Mouse (Mus musculus) neural tube, embryonic 15.5 days (tissue): ENCODE results near the gene Abi3. TPM values are rescaled to one million over a fixed set of nuclear protein-coding genes. Genes with fewer than 3 reads are reported as not detected.

ENCODE experiments used
- ATAC-seq: fragments of 200-750 bp; cut with Nextera tagmentation; 2 replicates; pipeline ENCODE4 v1.8.0; 2017; ENCODE audit warnings: mild to moderate bottlenecking, moderate TSS enrichment, moderate library complexity; ENCODE audit not compliant: low FRiP score
- H3K27ac ChIP-seq: fragments of 300-500 bp; sonication (generic); replicated peaks from 2 replicates; pipeline ENCODE4 v1.5.1; 2015; ENCODE audit warnings: mild to moderate bottlenecking, inconsistent platforms
- H3K27me3 ChIP-seq: fragments of 300-500 bp; sonication (generic); replicated peaks from 2 replicates; pipeline ENCODE4 v1.6.1; 2015; ENCODE audit warnings: inconsistent platforms
- H3K36me3 ChIP-seq: fragments of 300-500 bp; sonication (generic); 2 replicates; pipeline ENCODE4 v1.6.1; 2015; ENCODE audit warnings: inconsistent platforms
- H3K4me1 ChIP-seq: fragments of 300-500 bp; sonication (generic); 2 replicates; pipeline ENCODE4 v1.6.1; 2015; ENCODE audit warnings: inconsistent platforms
- H3K4me2 ChIP-seq: fragments of 300-500 bp; sonication (generic); 2 replicates; pipeline ENCODE4 v1.6.1; 2015; ENCODE audit warnings: inconsistent platforms, mild to moderate bottlenecking, moderate library complexity
- H3K4me3 ChIP-seq: fragments of 300-500 bp; sonication (generic); replicated peaks from 2 replicates; pipeline ENCODE4 v1.5.1; 2015; ENCODE audit warnings: mild to moderate bottlenecking, inconsistent platforms
- H3K9ac ChIP-seq: fragments of 300-500 bp; sonication (generic); replicated peaks from 2 replicates; pipeline ENCODE4 v1.6.1; 2015; ENCODE audit warnings: mild to moderate bottlenecking, inconsistent platforms
- H3K9me3 ChIP-seq: fragments of 300-500 bp; sonication (generic); replicated peaks from 2 replicates; pipeline ENCODE4 v1.6.1; 2016; ENCODE audit warnings: inconsistent platforms
- WGBS: fragments of 180-500 bp; shearing (Covaris S2); methylation state at CpG from one replicate; pipeline ENCODE4 v1.1.7; 2015; ENCODE audit warnings: mixed read lengths; 5-methylcytosine and 5-hydroxymethylcytosine counted together
- polyA plus RNA-seq: library from polyadenylated mRNA; unstranded; fragments of >200 nt; fragmentation: Nextera tagmentation; extraction: Ambion mirVana; gene quantifications from 2 replicates; pipeline ENCODE4 v1.2.1, GENCODE M21; 2015

Abi3 gene
- polyA plus RNA-seq, 1 experiment from 2014 or later, result 1.6 TPM

DNA sequence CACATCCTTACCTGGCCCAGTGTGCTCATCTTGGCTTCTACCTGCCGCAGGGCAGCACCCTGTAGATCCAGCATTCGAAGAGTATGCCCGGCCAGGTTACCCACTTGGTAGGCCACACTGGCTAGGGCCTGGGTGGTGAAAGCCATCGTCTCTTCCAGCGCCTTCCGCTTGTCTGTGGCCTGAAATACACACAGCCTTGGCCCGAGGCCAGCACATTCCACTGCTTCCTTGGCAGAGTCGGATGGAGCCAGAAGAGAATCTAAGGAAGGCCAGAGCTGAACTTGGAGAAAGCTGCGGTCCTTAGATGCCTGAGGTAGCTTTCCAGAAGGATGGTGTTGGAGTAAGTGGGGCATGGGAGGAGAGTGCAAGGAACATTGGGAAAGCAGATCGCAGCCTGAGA lies 5.2 kb downstream of the Abi3 start, which contains the start of gene Gngt2:
Gene Gngt2 (plus strand): TSS at position 158 of the 400 bp plus-strand sequence.
- ATAC-seq, result no peak
- 69% methylated on average over 10 of the region's 10 CpGs for WGBS
- Histone ChIP-seq H3K27me3 (peaks cover 70% of the 10 kb centered on the region), H3K4me1 (peaks cover 27% of the 10 kb centered on the region), H3K4me3 (no peak within 1 kb of the TSS), H3K27ac (no peak within 1 kb of the TSS), H3K4me2 (no peak within 1 kb of the TSS), H3K36me3 (no peaks in the 10 kb centered on the region), H3K9ac (no peak within 1 kb of the TSS), H3K9me3 (no peaks in the 10 kb centered on the region)

DNA sequence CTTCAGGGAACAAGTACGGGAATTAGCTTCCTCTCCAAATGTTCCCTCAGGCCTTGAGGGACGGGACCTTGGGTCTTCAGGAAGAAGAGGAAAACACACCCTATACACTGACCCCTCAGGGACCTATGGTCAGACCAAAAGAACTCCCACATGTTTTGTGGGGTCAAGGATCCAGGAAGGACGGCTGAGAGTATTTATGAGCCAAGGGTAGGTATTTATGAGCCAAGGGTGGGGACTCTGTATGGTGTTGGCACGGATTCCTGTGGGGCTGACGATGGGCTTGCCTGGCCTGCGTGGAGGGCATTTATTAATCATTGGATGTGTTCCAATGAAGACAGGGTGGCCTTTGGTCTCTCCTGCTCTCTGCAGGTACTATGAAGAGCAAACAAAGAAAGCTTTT lies 5.8 kb downstream of the Abi3 start:
- H3K9me3 ChIP-seq, result no peaks in the 10 kb centered on the region
- H3K4me3 ChIP-seq, result no peak overlapping the region

GRCm38 (mm10) chr11:95835832-95836231 lies 6.4 kb downstream of the Abi3 start:
- Histone ChIP-seq H3K4me1 (peaks cover 35% of the 10 kb centered on the region), H3K4me3 (no peak overlapping the region), H3K27ac (no peak overlapping the region), H3K27me3 (peaks cover 72% of the 10 kb centered on the region), H3K9me3 (no peaks in the 10 kb centered on the region), H3K4me2 (no peak overlapping the region), H3K36me3 (no peaks in the 10 kb centered on the region), H3K9ac (no peak overlapping the region)
- WGBS, result 40% methylated on average over 6 of the region's 6 CpGs
- no peak for ATAC-seq

More for the DNA sequence above, 5.8 kb downstream of the Abi3 start:
- H3K4me1 ChIP-seq, result peaks cover 29% of the 10 kb centered on the region
- ATAC-seq, result no peak
- no peak overlapping the region for H3K9ac ChIP-seq
- H3K36me3 ChIP-seq, result no peaks in the 10 kb centered on the region
- H3K4me2 ChIP-seq, result no peak overlapping the region
- WGBS, result 45% methylated on average over 6 of the region's 6 CpGs
- H3K27ac ChIP-seq, result no peak overlapping the region
- H3K27me3 ChIP-seq, result peaks cover 70% of the 10 kb centered on the region

- Histone ChIP-seq H3K4me3 (no peak overlapping the region), H3K9me3 (no peaks in the 10 kb centered on the region), H3K36me3 (no peaks in the 10 kb centered on the region), H3K4me2 (no peak overlapping the region), H3K27me3 (peaks cover 80% of the 10 kb centered on the region), H3K9ac (no peak overlapping the region), H3K4me1 (peaks cover 43% of the 10 kb centered on the region), H3K27ac (no peak overlapping the region)
- WGBS, result 25% methylated on average over 15 of the region's 15 CpGs
- ATAC-seq, result no peak
Observed at GRCm38 (mm10) chr11:95834742-95835710, 7.2 kb downstream of the Abi3 start.

- no peak overlapping the region for H3K27ac ChIP-seq
- no peaks in the 10 kb centered on the region for H3K9me3 ChIP-seq
- no peaks in the 10 kb centered on the region for H3K36me3 ChIP-seq
- H3K4me2 ChIP-seq, result no peak overlapping the region
- WGBS, result 4% methylated on average over 21 of the region's 22 CpGs
- no peak overlapping the region for H3K9ac ChIP-seq
- H3K27me3 ChIP-seq, result peaks cover 84% of the 10 kb centered on the region
- no peak for ATAC-seq
- no peak overlapping the region for H3K4me3 ChIP-seq
- peaks cover 45% of the 10 kb centered on the region for H3K4me1 ChIP-seq
Observed at GRCm38 (mm10) chr11:95834143-95834667, 8.1 kb downstream of the Abi3 start.

DNA sequence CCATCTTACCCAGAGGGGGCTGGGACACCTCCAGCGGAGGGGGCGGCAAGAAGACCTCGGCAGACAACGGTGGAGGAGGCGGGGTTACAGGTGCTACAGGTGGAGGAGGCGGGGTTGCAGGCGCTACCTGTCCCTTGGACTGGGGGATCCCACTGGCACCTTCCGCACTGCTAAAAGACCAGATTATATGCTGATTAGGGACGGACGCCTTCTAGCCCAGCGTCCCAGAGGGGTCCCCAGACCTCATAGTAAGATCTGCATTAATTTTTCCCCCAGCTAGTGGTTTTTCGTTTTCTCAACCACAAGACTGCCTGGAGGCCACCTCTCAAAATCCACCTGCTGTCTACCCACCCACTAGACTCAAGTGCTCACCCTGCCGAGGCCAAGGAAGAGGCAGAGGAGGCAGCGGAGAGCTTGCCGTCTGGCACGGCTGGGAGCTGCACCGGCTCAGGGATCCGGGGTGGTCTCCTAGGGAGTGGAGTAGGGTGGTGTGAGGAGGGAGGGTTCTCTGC lies 8.6 kb downstream of the Abi3 start:
- WGBS, result 8% methylated on average over 18 of the region's 18 CpGs
- H3K4me2 ChIP-seq, result no peak overlapping the region
- no peaks in the 10 kb centered on the region for H3K36me3 ChIP-seq
- peaks cover 45% of the 10 kb centered on the region for H3K4me1 ChIP-seq
- H3K27me3 ChIP-seq, result peaks cover 89% of the 10 kb centered on the region
- H3K9me3 ChIP-seq, result no peaks in the 10 kb centered on the region
- H3K4me3 ChIP-seq, result no peak overlapping the region
- no peak overlapping the region for H3K9ac ChIP-seq
- no peak overlapping the region for H3K27ac ChIP-seq
- ATAC-seq, result no peak

GRCm38 (mm10) chr11:95833006-95833570 lies 9.2 kb downstream of the Abi3 start:
- Histone ChIP-seq H3K36me3 (no peaks in the 10 kb centered on the region), H3K27ac (no peak overlapping the region), H3K9ac (no peak overlapping the region), H3K4me3 (no peak overlapping the region), H3K9me3 (no peaks in the 10 kb centered on the region), H3K4me1 (peaks cover 45% of the 10 kb centered on the region), H3K4me2 (no peak overlapping the region), H3K27me3 (peaks cover 95% of the 10 kb centered on the region)
- 26% methylated on average over 8 of the region's 8 CpGs for WGBS
- ATAC-seq, result no peak

- 38% methylated on average over 18 of the region's 18 CpGs for WGBS
- Histone ChIP-seq H3K36me3 (no peaks in the 10 kb centered on the region), H3K9ac (no peak overlapping the region), H3K4me3 (no peak overlapping the region), H3K9me3 (no peaks in the 10 kb centered on the region), H3K27me3 (peaks cover 95% of the 10 kb centered on the region), H3K4me1 (peaks cover 45% of the 10 kb centered on the region), H3K27ac (no peak overlapping the region), H3K4me2 (no peak overlapping the region)
- ATAC-seq, result no peak
Observed at GRCm38 (mm10) chr11:95832129-95833005, 9.9 kb downstream of the Abi3 start.

- peak overlapping the region; percentile 31; the same call in 1 of the 2 replicates for H3K4me3 ChIP-seq
Observed at GRCm38 (mm10) chr11:95831641-95832040, 10.6 kb downstream of the Abi3 start.

DNA sequence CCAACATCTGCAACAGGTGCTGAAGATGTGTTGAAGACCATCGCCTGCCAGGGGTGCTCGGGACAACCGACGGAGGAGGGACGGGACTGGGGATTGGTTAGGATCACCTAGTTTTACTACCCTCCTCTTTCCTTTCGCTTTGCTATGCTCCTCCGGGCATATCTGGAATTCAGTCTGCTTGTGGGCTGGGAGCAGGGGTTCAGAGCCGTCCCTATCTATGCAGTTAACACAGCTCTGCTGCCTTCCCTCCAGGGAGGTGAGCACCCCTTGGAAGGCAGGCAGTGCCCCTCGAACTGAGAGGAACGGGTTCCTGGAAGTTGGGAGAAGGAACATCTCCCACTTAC lies 11.0 kb downstream of the Abi3 start:
- no peak overlapping the region for H3K9ac ChIP-seq
- peak overlapping the region; percentile 52 for H3K4me2 ChIP-seq
- no peak overlapping the region for H3K27ac ChIP-seq
- peak overlapping the region; percentile 31 for H3K4me3 ChIP-seq
- H3K9me3 ChIP-seq, result no peaks in the 10 kb centered on the region
- H3K27me3 ChIP-seq, result peaks cover 97% of the 10 kb centered on the region
- ATAC-seq, result no peak
- no peaks in the 10 kb centered on the region for H3K36me3 ChIP-seq
- H3K4me1 ChIP-seq, result peaks cover 38% of the 10 kb centered on the region
- 7% methylated on average over 10 of the region's 10 CpGs for WGBS

More at GRCm38 (mm10) chr11:95831641-95832040, 10.6 kb downstream of the Abi3 start:
- Histone ChIP-seq H3K4me1 (peaks cover 41% of the 10 kb centered on the region), H3K36me3 (no peaks in the 10 kb centered on the region), H3K9ac (no peak overlapping the region), H3K27ac (no peak overlapping the region), H3K27me3 (peaks cover 96% of the 10 kb centered on the region), H3K9me3 (no peaks in the 10 kb centered on the region), H3K4me2 (no peak overlapping the region)
- no peak for ATAC-seq
- WGBS, result 3% methylated on average over 14 of the region's 15 CpGs
